Mouse (Mus musculus) brain, adult 2 months (tissue): ENCODE measurements around the gene H2al1k.
"Not testable (repeated sequence)": the region's sequence is repeated elsewhere in the genome, so short reads cannot be mapped to it uniquely, and the experiment has no call there.

Experiments used
- DNase-seq: peaks from one replicate; pipeline ENCODE4 v3.0.0; 2011; ENCODE audit warnings: low read depth, low spot score

The H2al1k gene

DNA sequence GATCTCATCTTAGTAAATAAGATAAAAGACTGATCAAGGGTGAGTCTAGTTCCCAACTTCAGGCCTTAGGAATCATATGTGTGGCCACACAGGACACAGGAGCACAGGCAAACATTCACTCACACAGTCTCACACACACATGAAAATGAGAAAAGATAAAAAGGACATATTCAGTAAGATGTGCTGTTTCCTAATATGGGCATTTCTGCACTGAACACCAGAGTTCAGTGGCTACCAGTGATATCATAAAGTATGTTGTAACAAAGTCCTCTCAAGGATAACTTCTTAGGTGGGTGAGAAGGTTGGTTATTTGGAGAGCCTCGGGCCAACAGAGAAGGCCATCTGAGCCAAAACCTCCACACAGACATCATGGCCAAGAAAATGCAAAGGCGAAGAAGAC, at the start of gene H2al1k:
Gene H2al1k, plus strand, starts transcription at position 301 of the 400 bp plus-strand sequence.
- DNase-seq = not testable (repeated sequence)

DNA sequence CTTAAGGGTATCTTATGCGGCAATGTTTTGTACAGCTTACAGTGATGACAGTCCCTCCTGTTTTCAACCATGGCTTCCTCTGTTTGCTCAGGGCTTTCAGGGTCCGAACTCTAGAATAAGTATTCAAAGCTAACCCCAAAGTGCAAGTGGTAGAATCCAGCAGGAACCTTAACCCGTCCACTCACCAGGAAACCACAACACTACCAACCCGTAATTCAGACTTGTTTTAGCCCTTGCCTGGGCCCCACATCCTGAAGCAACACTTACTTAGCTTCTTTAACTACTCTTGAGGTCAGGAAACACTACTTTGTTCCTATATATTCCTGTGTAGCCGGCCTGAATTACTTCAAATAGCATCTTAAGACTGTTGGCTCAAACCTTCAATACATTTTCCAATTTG, 47.6 kb upstream of the H2al1k start:
- no peak for DNase-seq

DNA sequence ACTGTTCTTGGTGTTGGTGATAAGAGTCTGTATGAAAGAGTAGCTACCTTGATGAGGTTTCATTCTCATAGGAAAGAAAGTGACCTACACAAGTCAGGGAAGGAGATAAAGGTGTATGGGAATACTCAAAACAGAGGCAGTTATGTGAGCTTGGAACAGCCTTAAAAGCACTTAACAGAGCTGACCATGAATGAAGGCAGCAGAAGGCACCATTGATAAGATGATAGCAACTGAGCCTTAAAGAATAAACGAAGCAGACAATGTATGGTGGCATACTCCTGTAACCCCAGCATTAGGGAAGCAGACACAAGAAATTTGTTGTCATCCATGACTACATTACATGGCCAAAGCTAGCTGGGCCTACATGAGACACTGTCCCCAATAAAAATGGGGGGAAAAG, 47.0 kb upstream of the H2al1k start:
- DNase-seq = no peak

DNA sequence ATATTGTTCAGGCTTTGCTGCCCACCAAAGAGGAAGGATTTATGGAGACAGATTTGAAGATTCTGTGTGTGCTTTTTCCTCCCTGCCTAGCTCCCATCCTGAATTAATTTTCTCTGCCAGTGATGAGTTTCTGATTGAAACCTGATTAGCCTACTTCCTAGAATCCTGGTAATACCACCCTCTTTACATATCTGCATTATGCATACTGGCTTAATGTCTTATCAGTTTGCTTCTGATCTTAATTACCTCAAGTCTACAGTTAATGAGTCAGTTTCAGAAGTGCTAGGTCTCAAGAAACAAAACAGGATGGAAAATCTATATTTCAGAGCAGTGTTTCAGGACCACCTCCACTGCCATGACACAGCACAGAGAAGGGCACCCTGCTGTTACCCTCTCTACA, 34.0 kb upstream of the H2al1k start:
- DNase-seq = not testable (repeated sequence)

DNA sequence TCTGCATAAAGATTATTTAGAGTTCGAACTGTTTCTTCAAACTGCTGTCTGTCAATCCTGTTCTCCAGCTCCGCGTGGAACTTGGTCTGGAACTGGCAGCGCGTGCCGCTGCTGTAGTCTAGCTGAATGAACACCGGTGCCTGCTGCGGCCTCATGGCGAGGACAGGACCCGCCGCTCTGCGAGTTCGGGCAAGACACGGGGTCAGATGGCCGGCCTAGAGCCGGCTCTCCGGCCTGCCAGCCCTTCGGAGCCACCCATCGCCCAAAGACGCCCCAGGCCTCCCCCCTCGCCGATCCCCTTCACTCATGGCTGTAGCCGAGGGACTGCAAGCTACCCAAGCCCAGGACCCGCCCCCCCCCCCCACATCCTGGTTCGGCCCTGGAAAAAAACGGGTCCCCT, 22.5 kb upstream of the H2al1k start:
- DNase-seq = not testable (repeated sequence)

DNA sequence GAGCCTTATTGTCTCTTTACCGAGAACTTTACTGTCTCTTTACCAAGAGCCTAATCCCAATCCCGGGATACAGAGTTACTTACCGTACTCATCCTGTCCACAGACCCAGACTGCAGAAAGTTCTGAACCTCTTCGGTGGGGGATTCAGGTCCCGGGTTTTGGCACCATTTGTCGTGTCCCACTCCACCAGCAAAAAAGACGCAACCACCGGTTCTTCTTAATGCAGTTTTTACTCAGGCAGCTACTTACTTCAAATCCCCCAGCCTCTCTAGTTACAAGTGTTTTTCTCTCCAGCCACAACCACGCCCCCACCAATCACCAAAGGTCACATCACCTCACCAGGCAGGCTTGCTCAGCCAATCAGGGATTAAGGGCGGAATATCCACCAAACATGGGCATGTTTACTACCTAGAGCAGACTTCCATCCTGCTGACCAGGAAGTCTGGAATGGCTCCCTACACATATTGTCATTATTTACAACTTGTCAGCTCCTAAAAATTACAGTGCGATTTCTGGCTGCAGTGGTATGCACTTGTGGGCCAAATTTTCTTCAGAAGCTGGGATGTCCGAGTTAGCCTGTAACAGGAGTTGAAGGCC, 18.0 kb upstream of the H2al1k start:
- DNase-seq = not testable (repeated sequence)

DNA sequence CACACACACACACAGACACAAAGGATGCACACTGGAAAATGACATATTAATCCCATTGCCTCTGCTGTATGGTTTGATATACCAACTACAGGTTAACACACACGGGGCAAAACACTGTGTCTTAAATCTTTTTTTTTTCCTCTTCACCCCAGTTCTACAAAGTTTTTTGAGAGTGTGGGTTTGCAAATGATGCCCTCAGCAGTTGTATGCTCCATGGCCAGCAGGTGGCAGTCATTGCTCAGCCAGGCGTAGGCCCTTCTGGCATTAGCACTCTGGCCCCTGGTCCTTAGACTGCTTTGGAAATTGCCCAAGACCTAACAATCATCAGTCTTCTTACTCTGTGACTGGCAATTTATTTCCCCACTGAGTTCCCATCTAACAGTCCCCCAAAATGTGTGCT, 17.4 kb upstream of the H2al1k start:
- not testable (repeated sequence) for DNase-seq

DNA sequence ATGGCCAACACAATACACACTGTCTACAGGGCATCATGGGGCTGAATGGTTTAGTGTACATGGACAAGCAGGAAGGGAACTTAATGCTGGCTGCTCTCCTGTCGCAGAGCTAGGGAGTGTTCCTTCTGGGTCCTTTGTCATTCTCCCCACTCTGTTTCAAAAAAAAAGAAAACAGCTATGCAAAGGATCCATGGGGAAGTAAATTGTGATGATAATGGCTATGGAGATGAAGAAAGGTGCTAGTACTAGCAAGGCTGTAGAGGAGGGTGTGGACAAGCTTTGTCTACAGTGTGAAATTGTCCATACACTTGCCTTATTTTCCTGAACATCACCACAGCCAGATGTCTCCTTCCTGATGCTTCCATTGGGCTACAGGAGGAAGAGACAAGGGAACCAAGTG, 15.4 kb upstream of the H2al1k start:
- not testable (repeated sequence) for DNase-seq

DNA sequence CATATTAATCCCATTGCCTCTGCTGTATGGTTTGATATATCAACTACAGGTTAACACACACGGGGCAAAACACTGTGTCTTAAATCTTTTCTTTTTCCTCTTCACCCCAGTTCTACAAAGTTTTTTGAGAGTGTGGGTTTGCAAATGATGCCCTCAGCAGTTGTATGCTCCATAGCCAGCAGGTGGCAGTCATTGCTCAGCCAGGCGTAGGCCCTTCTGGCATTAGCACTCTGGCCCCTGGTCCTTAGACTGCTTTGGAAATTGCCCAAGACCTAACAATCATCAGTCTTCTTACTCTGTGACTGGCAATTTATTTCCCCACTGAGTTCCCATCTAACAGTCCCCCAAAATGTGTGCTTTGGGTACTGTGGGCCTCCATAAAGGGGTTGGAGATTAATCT, 23.6 kb downstream of the H2al1k start:
- peak; percentile 19 for DNase-seq

DNA sequence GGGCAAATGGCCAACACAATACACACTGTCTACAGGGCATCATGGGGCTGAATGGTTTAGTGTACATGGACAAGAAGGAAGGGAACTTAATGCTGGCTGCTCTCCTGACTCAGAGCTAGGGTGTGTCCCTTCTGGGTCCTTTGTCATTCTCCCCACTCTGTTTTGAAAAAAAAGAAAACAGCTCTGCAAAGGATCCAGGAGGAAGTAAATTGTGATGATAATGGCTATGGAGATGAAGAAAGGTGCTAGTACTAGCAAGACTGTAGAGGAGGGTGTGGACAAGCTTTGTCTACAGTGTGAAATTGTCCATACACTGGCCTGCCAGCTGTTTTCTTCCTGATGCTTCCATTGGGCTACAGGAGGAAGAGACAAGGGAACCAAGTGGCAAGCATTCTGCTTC, 25.5 kb downstream of the H2al1k start:
- not testable (repeated sequence) for DNase-seq
